Mouse (Mus musculus): ENCODE results near the gene Syce2.
A peak's percentile ranks its signal among the peaks of the same experiment; 100 is the strongest.

The Syce2 gene

DNA sequence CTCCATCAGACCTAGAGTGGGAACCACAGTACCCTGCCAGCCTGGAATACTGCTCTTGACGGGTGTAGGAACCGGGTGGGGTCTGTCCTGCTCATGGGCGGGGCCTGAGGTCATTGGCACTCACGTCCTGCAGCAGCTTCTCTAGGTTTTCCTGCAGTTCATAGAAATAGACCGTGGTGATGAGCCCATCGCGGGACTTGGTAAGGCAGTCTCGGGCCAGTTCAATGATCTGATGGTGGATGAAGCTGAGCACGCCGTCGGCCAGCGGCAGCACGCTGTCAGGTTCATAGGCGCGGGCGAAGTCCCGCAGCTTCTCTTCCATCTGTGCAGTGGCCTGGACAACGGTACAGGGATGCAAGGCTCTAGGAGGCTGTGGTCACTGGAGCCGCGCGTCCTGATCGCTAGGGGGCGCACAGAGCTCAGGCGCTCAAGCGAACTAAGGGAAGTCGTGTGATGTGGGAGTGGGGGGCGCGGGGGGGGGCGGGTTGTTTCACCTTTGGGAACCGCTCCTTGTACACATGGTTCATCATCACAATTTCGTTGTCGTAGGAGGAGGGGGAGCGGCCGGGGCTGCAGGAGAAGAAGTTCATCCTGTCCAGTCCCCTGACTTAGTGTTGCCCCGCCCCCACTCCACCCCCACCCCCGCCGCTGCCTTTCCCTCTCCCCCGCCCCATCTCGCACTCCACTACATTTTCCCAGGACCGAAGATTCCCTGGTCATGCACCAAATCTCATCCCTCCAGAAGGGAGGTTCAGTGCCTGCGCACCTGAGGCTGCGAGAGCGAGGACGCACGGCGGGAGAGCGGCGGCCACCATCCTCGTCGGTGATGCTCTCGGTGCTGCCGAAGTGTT lies 56.8 kb downstream of the Syce2 start:
- DNase-seq (ENCODE audit: low spot score in 2 of 2) = peak in 1 of 2 experiments; percentile 49

DNA sequence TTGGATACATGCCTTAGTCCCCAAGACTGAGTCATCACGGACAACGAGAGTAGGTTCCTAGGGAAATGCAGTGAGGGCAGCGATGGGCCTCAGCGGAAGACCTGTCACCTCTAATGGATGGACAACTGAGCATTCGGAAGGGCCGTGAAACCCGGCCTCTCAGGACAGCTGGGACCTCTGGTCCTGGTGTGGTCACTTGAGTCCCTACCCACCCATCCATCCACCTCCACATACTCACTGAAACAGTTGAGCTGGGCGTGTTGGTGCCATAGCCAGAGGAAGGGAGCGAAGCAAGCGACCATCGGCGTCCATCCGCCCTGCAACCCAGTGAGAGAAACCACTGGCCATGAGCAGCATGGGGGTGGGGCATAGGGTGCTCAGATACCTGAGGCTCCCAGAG lies 58.7 kb downstream of the Syce2 start:
- no peak for DNase-seq (ENCODE audit: low spot score in 2 of 2)

DNA sequence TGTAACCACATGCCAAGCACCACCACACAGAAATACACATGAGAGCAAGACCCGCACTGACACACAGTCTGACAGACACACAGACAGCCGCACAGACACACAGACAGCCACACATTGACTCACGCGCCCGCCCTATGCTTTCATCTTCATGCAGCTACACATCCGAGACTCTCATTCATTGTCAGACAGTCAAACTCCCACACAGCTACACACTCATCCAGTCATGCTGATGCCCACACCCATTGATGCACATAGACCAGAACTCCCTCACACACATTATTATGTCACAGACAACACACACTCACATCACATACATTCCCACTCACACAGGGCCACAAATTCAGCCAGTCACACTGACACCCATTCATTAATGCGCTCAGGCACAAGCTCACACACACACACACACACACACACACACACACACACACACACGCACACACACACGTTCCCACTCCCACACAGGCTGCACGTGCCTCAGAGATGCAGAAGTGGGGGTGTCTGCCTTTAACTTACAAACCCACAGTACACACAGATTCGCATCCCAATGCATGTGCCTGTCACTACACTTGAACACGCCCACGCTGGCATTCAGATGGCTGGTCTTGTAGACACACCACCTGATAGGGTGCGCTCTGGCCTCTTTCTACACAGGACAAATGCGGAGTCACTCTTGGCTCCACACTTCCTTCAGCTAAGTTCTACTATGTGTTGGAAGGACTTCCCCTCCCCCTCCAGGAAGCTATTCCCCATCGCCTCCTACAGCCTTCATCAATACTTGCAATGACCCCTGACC lies 62.1 kb downstream of the Syce2 start:
- DNase-seq (ENCODE audit: low spot score in 2 of 2) = no peak

DNA sequence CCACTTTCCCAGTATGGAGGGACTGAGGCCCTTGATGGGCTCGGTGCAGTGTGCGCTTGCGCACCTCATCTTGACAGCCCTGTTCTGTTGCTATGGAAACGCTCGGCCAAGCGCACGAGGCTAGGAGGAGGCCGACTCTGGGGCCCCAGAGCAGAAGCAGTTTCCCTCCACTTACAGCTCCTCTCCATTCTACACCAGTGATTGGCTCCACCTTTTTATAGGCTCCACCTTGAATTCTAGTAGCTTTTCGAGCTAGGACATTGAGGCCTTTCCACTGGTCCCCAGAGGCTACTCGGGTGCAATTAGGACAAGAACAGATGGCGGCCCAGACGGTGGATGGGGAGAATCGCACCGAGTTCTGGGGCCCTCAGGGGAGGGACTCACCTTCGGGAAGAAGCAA lies 62.9 kb downstream of the Syce2 start:
- no peak for DNase-seq (ENCODE audit: low spot score in 2 of 2)

DNA sequence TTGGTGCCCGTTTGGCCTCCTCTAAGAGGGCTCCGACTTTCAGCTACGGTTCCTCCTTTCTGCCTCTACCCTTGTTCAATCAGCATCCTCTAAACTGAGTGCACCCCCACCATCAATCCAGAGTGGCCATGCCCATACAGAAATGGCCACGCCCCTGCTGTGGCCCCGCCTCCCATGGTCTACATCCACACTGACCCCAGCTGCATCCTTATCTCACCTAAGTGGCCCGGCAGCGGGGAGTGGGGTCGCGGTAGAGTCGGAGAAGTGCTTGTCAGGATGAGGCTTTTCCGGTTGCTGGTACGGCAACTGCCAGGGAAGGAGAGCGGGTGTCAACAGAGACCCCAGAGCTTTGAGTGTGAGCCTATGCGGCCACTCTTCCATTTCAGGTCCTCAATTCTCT lies 63.6 kb downstream of the Syce2 start:
- DNase-seq (ENCODE audit: low spot score in 2 of 2) = no peak

GRCm38 (mm10) chr8:84936041-84936961 lies 64.4 kb downstream of the Syce2 start:
- DNase-seq (ENCODE audit: low spot score in 2 of 2) = no peak

- DNase-seq (ENCODE audit: low spot score in 2 of 2) = peak in 1 of 2 experiments; percentile 58
Observed at GRCm38 (mm10) chr8:84936962-84937546, 65.1 kb downstream of the Syce2 start, which contains the start of gene Mast1. Gene Mast1, minus strand, starts transcription at chr8:84937359.
